Mouse (Mus musculus): ENCODE data around the gene Myo1f. TPM values are rescaled to one million over a fixed set of nuclear protein-coding genes. Genes with fewer than 3 reads are reported as not detected.

The Myo1f gene
- polyA plus RNA-seq (2012; rRNA removed): 5.1 and 5.2 TPM in 2 replicates

DNA sequence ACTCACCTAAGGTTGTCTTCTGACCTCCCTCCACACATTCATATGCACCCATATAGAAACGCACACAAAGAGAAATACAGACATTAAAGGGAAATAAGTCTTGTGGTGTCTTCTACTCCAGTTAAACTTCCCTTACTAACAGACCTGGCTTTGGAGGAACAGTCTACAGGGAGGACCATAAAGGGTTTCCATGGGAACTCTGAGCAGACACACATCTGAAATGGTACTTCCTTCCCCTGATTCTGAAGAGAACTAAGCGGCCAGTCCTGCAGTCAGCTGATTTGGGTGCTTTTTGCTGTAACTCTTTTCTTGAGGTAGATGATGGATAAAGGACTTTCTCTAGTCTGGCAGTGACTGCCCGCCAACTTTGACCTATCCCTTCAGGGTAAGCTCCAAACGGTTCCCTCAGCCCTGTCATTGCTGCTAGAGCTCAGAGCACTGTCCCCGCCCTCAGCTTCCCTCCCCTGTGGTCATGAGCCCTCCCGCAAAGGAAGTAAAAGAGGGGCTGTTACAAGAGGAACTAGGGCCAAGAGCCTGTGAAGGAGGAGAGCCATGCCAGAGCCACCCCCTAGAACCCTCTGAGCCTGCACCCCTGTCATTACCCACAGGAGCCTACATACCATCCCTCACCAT, at the start of gene Myo1f:
Gene Myo1f (plus strand): TSS at position 485 of the 633 bp plus-strand sequence.

DNA sequence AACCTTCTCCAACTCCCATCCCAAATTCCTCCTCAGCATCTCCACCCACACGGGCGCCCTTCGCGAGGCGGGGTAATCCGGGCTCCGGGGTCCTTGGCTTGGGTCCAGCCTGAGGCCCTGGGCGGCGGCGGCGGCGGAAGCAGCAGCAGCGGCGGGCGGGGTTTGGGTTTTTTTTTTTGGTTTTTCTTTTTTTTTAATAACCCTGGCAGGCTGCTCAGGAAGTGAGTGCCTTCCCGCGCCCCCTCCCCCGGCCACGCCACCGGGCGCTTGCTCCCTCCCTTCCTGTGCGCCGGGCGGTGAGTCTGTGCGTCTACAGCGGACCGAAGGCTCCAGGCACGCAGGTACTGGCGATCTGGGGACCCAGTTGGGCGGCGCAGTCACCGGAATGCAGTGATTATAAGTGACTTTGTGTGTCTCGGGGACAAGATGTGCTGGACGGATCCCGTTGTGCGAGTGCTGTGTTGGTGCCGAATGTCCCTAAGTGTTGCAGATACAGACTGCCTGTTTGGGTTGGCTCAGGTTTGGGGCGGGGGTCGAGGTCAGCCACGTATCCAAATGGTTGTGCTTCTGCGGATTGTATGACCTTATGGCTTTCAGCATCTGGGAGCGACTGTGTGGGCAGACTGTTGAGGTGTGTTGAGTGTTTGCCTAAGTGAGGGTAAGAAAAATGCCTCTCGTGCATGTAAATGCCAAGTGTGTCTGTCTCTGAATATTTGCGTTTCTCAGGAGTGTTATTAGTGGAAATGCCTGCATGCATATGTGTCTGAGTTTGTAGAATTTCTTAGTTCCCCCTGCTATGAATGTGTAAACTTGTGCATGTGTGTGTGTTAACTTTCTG, 31.4 kb upstream of the Myo1f start, which contains the start of gene Adamts10:
Gene Adamts10 (plus strand): TSS at position 287 of the 838 bp plus-strand sequence.

DNA sequence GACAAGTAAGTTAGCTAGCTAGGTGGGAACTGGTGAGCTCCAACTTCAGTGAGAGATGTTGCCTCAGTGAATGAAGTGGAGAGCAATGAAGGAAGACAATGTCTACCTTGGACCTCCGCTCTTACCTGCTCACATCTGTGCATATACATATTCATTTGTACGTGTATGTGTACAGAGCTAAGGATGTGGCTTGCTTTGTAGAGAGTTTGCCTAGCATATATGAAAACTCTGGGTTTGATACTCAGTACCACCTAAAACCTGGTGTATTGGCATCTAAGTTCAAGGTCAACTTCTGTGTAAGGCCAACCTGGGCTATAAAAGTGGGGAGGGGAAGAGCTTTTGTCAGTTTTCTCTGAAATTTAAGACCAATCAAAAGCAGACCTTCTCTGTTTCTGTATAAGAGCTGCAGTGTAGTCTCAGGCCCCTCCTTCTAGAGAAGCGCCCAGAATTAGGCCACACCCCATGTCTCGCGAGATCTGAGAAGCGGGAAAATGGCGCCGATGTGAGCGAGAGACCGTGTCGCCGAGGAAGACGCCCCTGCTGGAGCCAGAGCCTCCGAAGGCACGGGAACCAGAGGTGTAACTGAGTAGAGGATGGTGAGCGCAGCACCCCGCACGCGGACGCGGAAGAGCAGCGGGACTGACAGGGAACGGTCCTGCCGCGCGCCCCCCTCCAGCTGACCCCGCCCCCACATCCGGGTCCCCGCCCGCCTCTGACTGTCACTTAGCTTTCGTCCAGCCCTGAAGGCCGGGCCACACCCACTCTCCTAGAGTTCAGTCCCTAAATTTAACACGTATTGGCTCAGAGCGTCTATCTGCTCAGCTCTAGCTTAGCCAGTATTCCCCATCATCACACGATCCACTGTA, 73.3 kb downstream of the Myo1f start, which contains the start of gene Zfp414:
Gene Zfp414 (plus strand): TSS at position 470 of the 866 bp plus-strand sequence.

DNA sequence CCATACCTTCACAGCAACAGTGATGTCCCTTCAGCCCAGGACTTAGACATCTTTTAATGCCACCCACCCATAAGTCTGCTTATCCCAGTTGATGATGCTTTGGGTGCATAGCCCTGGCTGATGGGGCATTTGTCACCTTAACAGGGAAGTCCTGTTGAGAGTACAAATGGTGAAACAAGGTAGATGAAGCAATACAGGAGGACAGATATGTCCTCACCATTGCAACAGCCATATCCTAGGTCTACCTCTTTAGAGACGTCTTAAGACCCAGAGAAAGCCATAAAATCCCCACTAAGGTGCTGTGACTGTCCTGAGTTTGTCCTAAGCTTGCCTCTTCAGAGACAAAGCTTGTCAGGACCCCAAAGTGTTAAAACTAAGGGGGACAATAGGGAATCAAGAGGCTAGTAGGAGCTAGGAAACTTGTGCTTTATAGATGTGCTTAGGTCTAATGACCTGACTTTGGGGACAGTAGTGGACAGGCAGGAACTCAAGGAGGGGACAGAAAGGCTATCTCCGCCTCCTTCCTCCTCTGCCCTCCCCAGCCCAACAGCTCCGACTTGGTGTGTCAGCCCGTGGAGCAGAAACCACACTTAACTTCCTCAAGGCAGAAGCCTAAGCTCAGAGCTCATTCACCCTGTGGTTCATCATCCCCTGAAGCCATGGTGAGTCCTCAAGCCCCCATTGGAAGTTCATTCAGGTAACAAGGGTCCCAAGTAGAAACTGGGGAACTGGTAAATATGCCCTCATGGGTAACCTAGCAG, 82.2 kb downstream of the Myo1f start, which contains the start of gene Pram1:
Gene Pram1 (plus strand): TSS at position 541 of the 761 bp plus-strand sequence.

Other genes starting within 250 kb of the Myo1f start
- gene Zfp81, start 196.8 kb upstream of the Myo1f start, polyA plus RNA-seq (2012; rRNA removed): 0.46 and 1.3 TPM in 2 replicates
- 1.0 and 1.4 TPM in 2 replicates for gene Zfp101, start 161.1 kb upstream of the Myo1f start, polyA plus RNA-seq (2012; rRNA removed)
- gene Actl9, start 122.8 kb upstream of the Myo1f start, polyA plus RNA-seq (2012; rRNA removed): 0.26 and 0.38 TPM in 2 replicates
- 249 and 256 TPM in 2 replicates for gene Adamts10, start 31.5 kb upstream of the Myo1f start, polyA plus RNA-seq (2012; rRNA removed)
- gene Zfp414, start 73.4 kb downstream of the Myo1f start, polyA plus RNA-seq (2012; rRNA removed): 68.7 and 113 TPM in 2 replicates
- gene Pram1, start 82.3 kb downstream of the Myo1f start, polyA plus RNA-seq (2012; rRNA removed): 1.1 and 1.4 TPM in 2 replicates
- 145 and 173 TPM in 2 replicates for gene Hnrnpm, start 131.2 kb downstream of the Myo1f start, polyA plus RNA-seq (2012; rRNA removed)
- 93.6 and 111 TPM in 2 replicates for gene March2, start 163.0 kb downstream of the Myo1f start, polyA plus RNA-seq (2012; rRNA removed)
- gene Rab11b, start 204.8 kb downstream of the Myo1f start, polyA plus RNA-seq (2012; rRNA removed): 589 and 629 TPM in 2 replicates
- 133 and 185 TPM in 2 replicates for gene Angptl4, start 226.1 kb downstream of the Myo1f start, polyA plus RNA-seq (2012; rRNA removed)

All from ovary, adult 2 months (tissue).